Mouse (Mus musculus): ENCODE measurements around the gene Mrpl22. TPM values are rescaled to one million over a fixed set of nuclear protein-coding genes. Genes with fewer than 3 reads are reported as not detected.

The Mrpl22 gene
- polyA plus RNA-seq, 1 experiment from 2014 or later = 112 TPM

DNA sequence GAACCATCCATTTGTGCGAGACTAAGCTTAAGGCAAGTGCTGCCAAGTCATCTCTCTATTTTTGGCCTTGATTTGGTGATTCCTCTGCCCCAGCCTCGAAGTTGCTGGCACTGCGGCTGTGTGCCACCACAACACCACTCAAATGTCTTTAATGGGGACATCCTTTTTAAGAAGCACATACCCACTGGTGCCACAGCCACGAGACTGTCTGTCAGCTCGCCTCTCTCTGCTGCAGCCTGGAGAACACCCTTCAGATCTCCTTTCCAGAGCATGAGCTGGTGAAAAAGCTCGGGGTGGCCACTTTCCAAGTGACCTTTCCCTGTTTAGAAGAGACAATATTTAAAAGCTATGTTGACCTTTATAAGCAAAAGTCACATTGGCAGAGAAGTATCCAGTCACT lies 34.8 kb upstream of the Mrpl22 start:
- 84% methylated on average over 6 of the region's 6 CpGs for WGBS
- H3K27me3 ChIP-seq (ENCODE audit: control insufficient read depth, insufficient read depth, low read length) = no peaks in the 10 kb centered on the region
- ATAC-seq (replicated peaks; ENCODE audit: extremely low read depth, insufficient read depth, low FRiP score) = no peak
- H3K4me3 ChIP-seq (ENCODE audit: low read length) = no peak overlapping the region
- H3K4me1 ChIP-seq (ENCODE audit: control insufficient read depth, insufficient read depth, low read length) = no peaks in the 10 kb centered on the region
- peaks cover 69% of the 10 kb centered on the region for H3K36me3 ChIP-seq (ENCODE audit: control insufficient read depth, insufficient read depth)
- H3K9ac ChIP-seq (ENCODE audit: low read length) = no peak overlapping the region
- H3K27ac ChIP-seq (ENCODE audit: low read length) = no peak overlapping the region
- no peak overlapping the region for H3K4me2 ChIP-seq (ENCODE audit: low read depth, low read length)
- H3K9me3 ChIP-seq (replicated peaks; ENCODE audit: control insufficient read depth, low read length) = no peaks in the 10 kb centered on the region

DNA sequence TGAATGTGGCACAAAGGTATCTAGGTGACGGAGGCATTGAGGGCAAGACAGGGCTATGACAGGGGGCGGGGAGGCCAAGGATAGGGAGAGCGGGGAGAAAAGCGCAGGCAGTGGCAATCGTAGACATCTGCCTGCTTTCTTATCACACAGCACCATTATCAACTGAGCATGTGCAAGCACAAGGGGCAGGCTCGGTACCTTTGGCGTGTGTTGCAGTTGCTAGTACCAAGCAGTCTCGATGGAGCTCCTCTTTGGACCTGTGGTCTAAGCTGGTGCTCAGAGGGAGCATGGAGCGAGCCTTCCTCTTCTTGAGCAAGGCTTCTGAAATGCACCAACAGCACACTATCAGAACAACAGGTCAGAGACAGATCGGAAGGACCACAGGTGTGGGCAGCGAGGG lies 32.6 kb upstream of the Mrpl22 start:
- Histone ChIP-seq H3K27ac (ENCODE audit: low read length) (no peak overlapping the region), H3K9ac (ENCODE audit: low read length) (no peak overlapping the region), H3K36me3 (ENCODE audit: control insufficient read depth, insufficient read depth) (peaks cover 62% of the 10 kb centered on the region), H3K4me1 (ENCODE audit: control insufficient read depth, insufficient read depth, low read length) (no peaks in the 10 kb centered on the region), H3K9me3 (replicated peaks; ENCODE audit: control insufficient read depth, low read length) (no peaks in the 10 kb centered on the region), H3K4me2 (ENCODE audit: low read depth, low read length) (no peak overlapping the region), H3K27me3 (ENCODE audit: control insufficient read depth, insufficient read depth, low read length) (no peaks in the 10 kb centered on the region), H3K4me3 (ENCODE audit: low read length) (no peak overlapping the region)
- no peak for ATAC-seq (replicated peaks; ENCODE audit: extremely low read depth, insufficient read depth, low FRiP score)
- WGBS = 89% methylated on average over 11 of the region's 11 CpGs

DNA sequence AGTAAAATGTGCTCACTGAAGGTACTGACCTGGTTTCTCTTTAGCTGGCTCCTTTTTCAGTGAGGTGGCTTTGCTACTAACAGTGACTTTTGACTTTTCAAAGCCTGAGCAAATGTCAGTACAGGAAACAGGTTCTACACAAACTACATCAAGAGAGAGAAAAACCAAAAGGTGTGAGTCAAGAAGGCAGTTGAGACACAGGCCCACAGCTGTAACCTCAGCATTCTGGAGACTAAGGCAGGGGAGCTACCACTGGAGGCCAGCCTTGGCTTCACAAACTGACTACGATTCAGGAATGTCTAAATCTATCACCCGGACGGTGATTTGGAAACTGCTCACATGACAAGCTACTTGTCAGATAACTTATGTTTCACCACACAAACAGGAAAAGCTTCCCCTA lies 32.0 kb upstream of the Mrpl22 start:
- Histone ChIP-seq H3K9me3 (replicated peaks; ENCODE audit: control insufficient read depth, low read length) (no peaks in the 10 kb centered on the region), H3K27me3 (ENCODE audit: control insufficient read depth, insufficient read depth, low read length) (no peaks in the 10 kb centered on the region), H3K36me3 (ENCODE audit: control insufficient read depth, insufficient read depth) (peaks cover 61% of the 10 kb centered on the region), H3K9ac (ENCODE audit: low read length) (no peak overlapping the region), H3K4me2 (ENCODE audit: low read depth, low read length) (no peak overlapping the region), H3K4me1 (ENCODE audit: control insufficient read depth, insufficient read depth, low read length) (no peaks in the 10 kb centered on the region), H3K4me3 (ENCODE audit: low read length) (no peak overlapping the region), H3K27ac (ENCODE audit: low read length) (no peak overlapping the region)
- WGBS = 45% methylated on average over 3 of the region's 3 CpGs
- ATAC-seq (replicated peaks; ENCODE audit: extremely low read depth, insufficient read depth, low FRiP score) = no peak

DNA sequence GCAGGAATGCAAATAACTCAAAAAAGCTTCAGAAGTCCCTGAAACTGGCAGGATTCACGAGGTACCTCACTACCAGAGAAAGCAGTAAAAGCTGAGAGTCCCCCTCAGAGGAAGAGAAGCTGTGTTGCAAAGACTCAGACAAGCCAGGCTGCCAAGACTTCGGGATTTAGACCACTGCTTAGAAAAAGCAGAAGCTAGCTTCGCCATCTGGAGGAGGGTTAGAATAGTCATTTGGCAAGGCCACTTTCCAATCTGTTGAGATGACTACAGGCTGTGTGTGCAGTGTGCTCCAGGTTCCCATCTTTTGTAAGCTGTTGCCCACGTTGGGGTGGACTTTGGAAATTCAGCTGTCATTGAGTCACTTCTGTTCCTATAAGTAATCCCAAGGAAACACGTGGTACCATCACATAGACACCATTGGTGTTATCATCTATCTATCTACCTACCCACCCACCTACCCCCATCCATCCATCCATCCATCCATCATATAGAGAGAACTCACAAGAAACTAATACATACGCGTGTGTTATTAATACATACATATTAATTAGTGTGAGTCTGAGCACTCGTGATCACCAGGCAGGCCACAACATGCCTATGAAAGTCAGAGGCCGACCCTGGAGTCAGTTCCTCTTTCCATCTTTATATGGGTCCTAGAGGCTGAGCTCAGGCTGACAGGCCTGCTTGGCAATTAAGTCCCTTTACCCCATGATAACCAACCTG lies 27.6 kb upstream of the Mrpl22 start:
- H3K4me2 ChIP-seq (ENCODE audit: low read depth, low read length) = no peak overlapping the region
- peaks cover 43% of the 10 kb centered on the region for H3K36me3 ChIP-seq (ENCODE audit: control insufficient read depth, insufficient read depth)
- no peak overlapping the region for H3K9ac ChIP-seq (ENCODE audit: low read length)
- H3K27ac ChIP-seq (ENCODE audit: low read length) = no peak overlapping the region
- WGBS = 86% methylated on average over 9 of the region's 9 CpGs
- no peak overlapping the region for H3K4me3 ChIP-seq (ENCODE audit: low read length)
- no peak for ATAC-seq (replicated peaks; ENCODE audit: extremely low read depth, insufficient read depth, low FRiP score)
- no peaks in the 10 kb centered on the region for H3K27me3 ChIP-seq (ENCODE audit: control insufficient read depth, insufficient read depth, low read length)
- H3K4me1 ChIP-seq (ENCODE audit: control insufficient read depth, insufficient read depth, low read length) = peaks cover 5% of the 10 kb centered on the region
- H3K9me3 ChIP-seq (replicated peaks; ENCODE audit: control insufficient read depth, low read length) = no peaks in the 10 kb centered on the region

DNA sequence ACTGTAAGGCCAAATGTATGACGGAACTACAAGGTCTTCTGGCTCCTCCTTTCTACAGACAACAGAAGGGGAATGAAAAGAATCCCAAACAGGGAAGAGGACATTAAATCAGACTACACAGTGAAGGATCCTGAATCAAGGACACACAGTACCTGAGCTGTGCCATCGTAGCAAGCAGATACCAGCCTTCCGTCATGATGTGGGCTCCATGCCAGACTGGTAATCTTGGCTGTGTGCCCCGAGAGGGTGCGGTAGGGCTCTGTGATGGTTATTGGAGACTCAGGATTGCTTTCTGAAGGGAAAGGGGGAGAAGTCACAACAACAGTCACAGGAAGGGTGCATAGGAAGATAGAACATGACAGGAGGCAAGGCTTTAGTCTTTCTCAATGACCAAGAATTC lies 25.2 kb upstream of the Mrpl22 start:
- WGBS = 33% methylated on average over 5 of the region's 5 CpGs
- H3K27ac ChIP-seq (ENCODE audit: low read length) = peak overlapping the region; percentile 9; the same call in 1 of the 2 replicates

DNA sequence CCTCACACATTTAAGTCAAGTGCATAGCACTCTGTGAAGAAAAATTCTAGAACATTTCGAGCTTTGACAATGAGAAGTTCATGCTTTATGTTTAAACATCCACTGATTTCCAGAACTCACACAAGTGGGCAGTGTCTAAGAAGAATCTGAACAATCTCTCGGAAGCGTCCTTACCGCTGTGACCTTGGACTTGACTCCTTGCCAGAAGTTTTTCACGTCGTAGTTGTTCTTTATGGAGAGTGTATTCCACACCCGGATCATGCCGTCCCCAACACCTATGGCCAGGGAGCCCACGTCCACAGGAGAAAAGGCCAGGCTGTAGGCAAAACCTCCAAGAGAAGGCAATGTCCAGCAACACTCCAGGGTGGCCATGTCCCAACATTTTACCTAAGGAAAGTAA lies 16.0 kb upstream of the Mrpl22 start:
- H3K27me3 ChIP-seq (ENCODE audit: control insufficient read depth, insufficient read depth, low read length) = no peaks in the 10 kb centered on the region
- H3K9me3 ChIP-seq (replicated peaks; ENCODE audit: control insufficient read depth, low read length) = no peaks in the 10 kb centered on the region
- no peak overlapping the region for H3K4me2 ChIP-seq (ENCODE audit: low read depth, low read length)
- no peak overlapping the region for H3K9ac ChIP-seq (ENCODE audit: low read length)
- peaks cover 38% of the 10 kb centered on the region for H3K36me3 ChIP-seq (ENCODE audit: control insufficient read depth, insufficient read depth)
- H3K4me1 ChIP-seq (ENCODE audit: control insufficient read depth, insufficient read depth, low read length) = no peaks in the 10 kb centered on the region
- 53% methylated on average over 9 of the region's 9 CpGs for WGBS
- ATAC-seq (replicated peaks; ENCODE audit: extremely low read depth, insufficient read depth, low FRiP score) = no peak
- no peak overlapping the region for H3K4me3 ChIP-seq (ENCODE audit: low read length)
- no peak overlapping the region for H3K27ac ChIP-seq (ENCODE audit: low read length)

More for the DNA sequence above, 25.2 kb upstream of the Mrpl22 start:
- H3K9ac ChIP-seq (ENCODE audit: low read length) = no peak overlapping the region
- H3K4me1 ChIP-seq (ENCODE audit: control insufficient read depth, insufficient read depth, low read length) = peaks cover 5% of the 10 kb centered on the region
- H3K4me2 ChIP-seq (ENCODE audit: low read depth, low read length) = no peak overlapping the region
- H3K27me3 ChIP-seq (ENCODE audit: control insufficient read depth, insufficient read depth, low read length) = no peaks in the 10 kb centered on the region
- no peaks in the 10 kb centered on the region for H3K9me3 ChIP-seq (replicated peaks; ENCODE audit: control insufficient read depth, low read length)
- H3K4me3 ChIP-seq (ENCODE audit: low read length) = no peak overlapping the region
- ATAC-seq (replicated peaks; ENCODE audit: extremely low read depth, insufficient read depth, low FRiP score) = peak; percentile 67
- peaks cover 51% of the 10 kb centered on the region for H3K36me3 ChIP-seq (ENCODE audit: control insufficient read depth, insufficient read depth)

GRCm38 (mm10) chr11:58156871-58157270 lies 14.6 kb upstream of the Mrpl22 start:
- Histone ChIP-seq H3K36me3 (ENCODE audit: control insufficient read depth, insufficient read depth) (peaks cover 34% of the 10 kb centered on the region), H3K9me3 (replicated peaks; ENCODE audit: control insufficient read depth, low read length) (no peaks in the 10 kb centered on the region), H3K27ac (ENCODE audit: low read length) (no peak overlapping the region), H3K4me3 (ENCODE audit: low read length) (no peak overlapping the region), H3K27me3 (ENCODE audit: control insufficient read depth, insufficient read depth, low read length) (no peaks in the 10 kb centered on the region), H3K4me2 (ENCODE audit: low read depth, low read length) (no peak overlapping the region), H3K4me1 (ENCODE audit: control insufficient read depth, insufficient read depth, low read length) (no peaks in the 10 kb centered on the region), H3K9ac (ENCODE audit: low read length) (no peak overlapping the region)
- 74% methylated on average over 3 of the region's 3 CpGs for WGBS
- no peak for ATAC-seq (replicated peaks; ENCODE audit: extremely low read depth, insufficient read depth, low FRiP score)

DNA sequence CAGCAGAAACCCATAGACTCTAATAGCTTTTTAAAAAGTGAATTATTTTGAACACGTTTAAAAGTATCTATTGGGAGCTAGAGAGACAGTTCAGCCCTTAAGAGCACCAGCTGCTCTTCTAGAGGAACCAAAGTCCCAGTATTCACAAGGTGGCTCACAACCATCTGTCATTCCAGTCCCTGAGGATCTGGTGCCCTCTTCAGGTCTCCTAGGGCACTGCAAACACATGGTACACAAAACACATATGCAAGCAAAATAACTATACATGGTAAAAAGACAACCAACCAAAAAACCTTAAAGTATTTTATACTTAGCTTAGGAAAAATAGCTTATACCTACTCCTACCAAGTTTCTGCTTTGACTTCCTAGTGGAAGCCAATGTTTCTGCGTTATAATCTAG lies 6.4 kb upstream of the Mrpl22 start:
- WGBS = 94% methylated on average over 2 of the region's 2 CpGs
- Histone ChIP-seq H3K4me3 (ENCODE audit: low read length) (no peak overlapping the region), H3K27ac (ENCODE audit: low read length) (no peak overlapping the region), H3K9ac (ENCODE audit: low read length) (no peak overlapping the region), H3K27me3 (ENCODE audit: control insufficient read depth, insufficient read depth, low read length) (no peaks in the 10 kb centered on the region), H3K4me1 (ENCODE audit: control insufficient read depth, insufficient read depth, low read length) (peaks cover 4% of the 10 kb centered on the region), H3K4me2 (ENCODE audit: low read depth, low read length) (no peak overlapping the region), H3K9me3 (replicated peaks; ENCODE audit: control insufficient read depth, low read length) (no peaks in the 10 kb centered on the region), H3K36me3 (ENCODE audit: control insufficient read depth, insufficient read depth) (peaks cover 31% of the 10 kb centered on the region)
- no peak for ATAC-seq (replicated peaks; ENCODE audit: extremely low read depth, insufficient read depth, low FRiP score)

- H3K9me3 ChIP-seq (replicated peaks; ENCODE audit: control insufficient read depth, low read length) = no peaks in the 10 kb centered on the region
- peaks cover 25% of the 10 kb centered on the region for H3K36me3 ChIP-seq (ENCODE audit: control insufficient read depth, insufficient read depth)
- peak overlapping the region; percentile 67 for H3K4me3 ChIP-seq (ENCODE audit: low read length)
- peak overlapping the region; percentile 87 for H3K4me2 ChIP-seq (ENCODE audit: low read depth, low read length)
- H3K4me1 ChIP-seq (ENCODE audit: control insufficient read depth, insufficient read depth, low read length) = peaks cover 16% of the 10 kb centered on the region
- 0% methylated on average over 8 of the region's 8 CpGs for WGBS
- peak overlapping the region; percentile 73 for H3K9ac ChIP-seq (ENCODE audit: low read length)
- no peaks in the 10 kb centered on the region for H3K27me3 ChIP-seq (ENCODE audit: control insufficient read depth, insufficient read depth, low read length)
- no peak overlapping the region for H3K27ac ChIP-seq (ENCODE audit: low read length)
- peak; percentile 56 for ATAC-seq (replicated peaks; ENCODE audit: extremely low read depth, insufficient read depth, low FRiP score)
Observed at GRCm38 (mm10) chr11:58167822-58168166, 3.7 kb upstream of the Mrpl22 start.

Data from heart, embryonic 16.5 days (tissue).